Mouse (Mus musculus) Patski (cell line): Measurements from ENCODE around the gene Pigf. TPM values are rescaled to one million over a fixed set of nuclear protein-coding genes. Genes with fewer than 3 reads are reported as not detected.
A peak's percentile ranks its signal among the peaks of the same experiment; 100 is the strongest.
"Not testable (repeated sequence)": the region's sequence is repeated elsewhere in the genome, so short reads cannot be mapped to it uniquely, and the experiment has no call there.

Experiments
- ATAC-seq: fragments of 100-300 bp; one replicate; pipeline ENCODE4 v1.8.0; 2021
- CTCF ChIA-PET: fragments of 350-600 bp; sonication (Branson Sonifier 250); formaldehyde crosslinking; loops from one replicate; lab custom pipeline; 2022; ENCODE audit warnings: inconsistent platforms; lab: Charles Lee
- POLR2A ChIA-PET: fragments of 350-600 bp; sonication (Branson Sonifier 250); formaldehyde crosslinking; loops from one replicate; lab custom pipeline; 2022; ENCODE audit warnings: antibody characterized with exemption, inconsistent platforms; lab: Charles Lee
- DNase-seq: peaks from one replicate; pipeline ENCODE4 v3.0.0-alpha.2; 2011; ENCODE audit warnings: low read depth, low spot score
- H3K27me3 ChIP-seq: fragments of 371-371 bp; one replicate; pipeline ENCODE4 v1.5.1; 2021
- CTCF ChIP-seq: fragments of 100-300 bp; IDR thresholded peaks from one replicate; pipeline ENCODE4 v1.5.1; 2021
- in situ Hi-C: fragments of 300-500 bp; cut with MboI; formaldehyde crosslinking; loops from 3 replicates; pipeline ENCODE4 v1.11.1; 2018; ENCODE audit warnings: low pct_unique_long_range_greater_than_20kb, mixed read lengths
- polyA plus RNA-seq: library from polyadenylated mRNA; unstranded; gene quantifications from one replicate; pipeline ENCODE4 v1.2.3, GENCODE M21; 2021

The Pigf gene
- 31.9 TPM for polyA plus RNA-seq

- in situ Hi-C loops: no loop called here
- H3K27me3 ChIP-seq: no peaks in the 10 kb centered on the region
- TF ChIP-seq CTCF: no peak
- CTCF ChIA-PET: interaction anchor here (1.0 kb wide), 1 partner anchor 19 kb away, joined by 3 read pairs; no protein-coding TSS in a partner anchor
- ATAC-seq (peak; percentile 99), DNase-seq (peak; percentile 88)
- POLR2A ChIA-PET: no interaction called here
Observed at GRCm38 (mm10) chr17:87025269-87025949, at the start of gene Pigf, which contains the start of gene Cript. Gene Pigf, minus strand, starts transcription at chr17:87025406. Gene Cript, plus strand, starts transcription at chr17:87025550.

DNA sequence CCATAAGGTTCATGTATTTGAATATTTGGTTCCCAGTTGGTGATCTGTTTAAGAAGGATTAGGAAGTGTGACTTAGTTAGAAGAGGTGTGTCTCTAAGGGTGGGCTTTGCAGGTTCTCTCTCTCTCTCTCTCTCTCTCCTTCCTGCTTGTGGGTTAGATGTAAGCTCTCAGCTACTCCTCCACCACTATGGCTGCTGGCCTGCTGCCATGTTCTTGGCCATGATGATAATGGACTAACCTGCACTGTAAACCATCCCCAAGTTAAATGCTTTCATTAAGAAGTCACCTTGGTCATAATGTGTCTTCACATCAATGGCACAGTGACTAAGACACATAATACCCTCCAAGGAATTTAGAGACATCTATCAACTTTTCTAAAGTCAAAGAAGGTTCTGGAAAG is 48.3 kb upstream of the Pigf start:
- ATAC-seq (no peak), DNase-seq (no peak)
- no peak for TF ChIP-seq CTCF
- in situ Hi-C loops: no loop called here
- H3K27me3 ChIP-seq: no peaks in the 10 kb centered on the region
- CTCF ChIA-PET: interaction anchor here (1.3 kb wide), 1 partner anchor 29 kb away, joined by 3 read pairs; no protein-coding TSS in a partner anchor
- POLR2A ChIA-PET: interaction anchor here (0.5 kb wide), 1 partner anchor 21 kb away, joined by 4 read pairs; no protein-coding TSS in a partner anchor

GRCm38 (mm10) chr17:87072766-87073440 is 47.7 kb upstream of the Pigf start:
- ATAC-seq (no peak), DNase-seq (no peak)
- in situ Hi-C loops: no loop called here
- H3K27me3 ChIP-seq: no peaks in the 10 kb centered on the region
- TF ChIP-seq CTCF: no peak
- ChIA-PET CTCF (interaction anchor here (1.3 kb wide), 1 partner anchor 28 kb away, joined by 3 read pairs; no protein-coding TSS in a partner anchor), POLR2A (interaction anchor here (0.5 kb wide), 1 partner anchor 21 kb away, joined by 4 read pairs; no protein-coding TSS in a partner anchor)

GRCm38 (mm10) chr17:87072183-87072582 is 47.0 kb upstream of the Pigf start:
- POLR2A ChIA-PET, ATAC-seq, CTCF ChIA-PET, in situ Hi-C loops, H3K27me3 ChIP-seq, DNase-seq: not testable (repeated sequence)

- in situ Hi-C loops: no loop called here
- POLR2A ChIA-PET: no interaction called here
- no peak for DNase-seq
- H3K27me3 ChIP-seq: no peaks in the 10 kb centered on the region
- CTCF ChIA-PET: no interaction called here
- no peak for TF ChIP-seq CTCF
- no peak for ATAC-seq
Observed at GRCm38 (mm10) chr17:87068997-87069396, 43.8 kb upstream of the Pigf start.

DNA sequence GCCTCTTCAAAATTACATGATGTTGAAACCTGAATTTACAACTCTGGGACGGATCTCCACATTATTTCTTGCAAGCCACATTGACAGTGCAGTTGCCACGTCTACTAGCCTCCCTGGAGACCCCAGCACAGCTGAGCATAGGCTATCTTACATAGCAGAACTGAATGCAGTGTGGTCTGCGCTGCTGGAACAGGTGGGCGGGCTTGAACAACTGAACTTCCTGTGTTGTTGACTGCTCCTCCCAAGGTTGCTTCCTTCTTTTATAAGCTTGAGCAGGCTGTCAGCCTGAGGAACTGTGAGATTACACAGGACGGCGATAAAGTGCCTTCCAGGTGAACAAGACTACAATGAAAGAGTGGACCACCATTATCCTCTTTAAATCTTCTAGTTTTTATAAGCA is 38.8 kb upstream of the Pigf start:
- ChIA-PET CTCF (interaction anchor here (1.3 kb wide), 1 partner anchor 9 kb away, joined by 3 read pairs; no protein-coding TSS in a partner anchor), POLR2A (no interaction called here)
- TF ChIP-seq CTCF: no peak
- in situ Hi-C loops: no loop called here
- no peak for DNase-seq
- ATAC-seq: no peak
- H3K27me3 ChIP-seq: no peaks in the 10 kb centered on the region

DNA sequence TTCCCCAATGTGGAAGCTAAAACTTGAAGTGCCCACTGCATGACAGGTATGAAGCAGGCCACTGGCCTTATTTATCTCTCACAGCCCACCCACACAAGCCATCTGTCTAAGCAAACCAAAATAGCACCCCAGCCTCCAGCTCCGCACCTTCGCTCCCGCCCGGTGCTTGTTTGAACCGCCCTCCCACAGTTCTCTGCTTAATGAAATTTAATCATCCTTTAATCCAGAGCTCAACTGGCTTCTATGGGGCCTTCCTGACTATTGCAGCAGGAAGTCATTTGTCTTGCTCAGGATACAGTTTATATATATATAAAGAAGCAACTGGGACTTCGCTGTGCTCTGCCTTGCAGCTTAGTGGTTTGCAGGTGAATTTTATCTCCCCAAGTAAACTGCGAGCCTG is 38.3 kb upstream of the Pigf start:
- in situ Hi-C loops: no loop called here
- ChIA-PET CTCF (interaction anchor here (0.8 to 1.3 kb wide), 2 partner anchors 8 to 29 kb away, joined by 3 read pairs; no protein-coding TSS in a partner anchor), POLR2A (no interaction called here)
- TF ChIP-seq CTCF: no peak
- H3K27me3 ChIP-seq: no peaks in the 10 kb centered on the region
- DNase-seq: no peak
- no peak for ATAC-seq

DNA sequence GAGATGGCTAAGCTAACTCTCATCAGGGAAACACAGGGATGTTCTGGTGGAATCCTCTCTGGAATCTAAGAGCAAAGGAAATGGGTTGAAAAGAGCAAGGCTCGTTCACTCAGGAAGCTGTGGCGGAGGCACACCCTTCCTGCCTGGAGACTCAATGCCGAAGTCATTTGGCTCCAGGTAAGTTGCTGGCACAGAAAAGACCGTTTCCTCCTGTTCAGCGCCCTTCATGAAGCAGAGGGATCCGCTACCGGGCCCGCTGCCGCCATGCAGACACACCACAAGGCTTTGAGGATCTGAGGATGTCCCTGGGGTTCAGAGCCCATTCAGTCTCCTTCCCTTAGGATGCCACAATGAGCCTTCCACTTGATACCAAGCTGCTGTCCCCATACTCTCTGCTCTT is 37.4 kb upstream of the Pigf start:
- H3K27me3 ChIP-seq: no peaks in the 10 kb centered on the region
- in situ Hi-C loops: no loop called here
- POLR2A ChIA-PET: no interaction called here
- CTCF ChIA-PET: interaction anchor here (0.8 to 1.5 kb wide), 3 partner anchors 13 to 29 kb away, joined by 3 to 5 read pairs (median 3); no protein-coding TSS in a partner anchor
- DNase-seq (no peak), ATAC-seq (no peak)
- no peak for TF ChIP-seq CTCF

- no peak for DNase-seq
- in situ Hi-C loops: loop anchor here (5.0 kb wide), 1 partner anchor 35 kb away; no protein-coding TSS in a partner anchor
- ATAC-seq: no peak
- TF ChIP-seq CTCF: no peak
- ChIA-PET POLR2A (no interaction called here), CTCF (interaction anchor here (0.9 kb wide), 1 partner anchor 37 kb away, joined by 3 read pairs; no protein-coding TSS in a partner anchor)
- no peaks in the 10 kb centered on the region for H3K27me3 ChIP-seq
Observed at GRCm38 (mm10) chr17:87057486-87058266, 32.5 kb upstream of the Pigf start.

DNA sequence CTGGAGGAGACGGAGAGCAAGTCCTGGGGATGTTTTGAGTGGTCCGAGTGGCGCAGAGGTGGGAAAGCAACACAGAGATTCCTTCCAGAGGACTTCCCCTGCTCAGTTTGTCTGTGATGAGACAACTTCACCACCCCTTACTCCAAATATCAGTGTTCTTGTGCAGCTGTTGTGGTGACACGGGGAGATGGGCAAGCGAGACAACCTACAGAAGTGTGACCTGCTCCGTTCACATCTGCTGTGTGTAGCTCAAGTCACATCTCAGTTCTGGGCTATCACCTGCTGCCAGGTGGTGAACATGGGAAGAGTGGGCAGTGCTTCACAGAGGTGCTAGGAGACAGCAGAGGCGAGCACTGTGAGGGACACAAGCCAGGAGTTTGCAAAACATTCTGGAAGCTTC is 31.6 kb upstream of the Pigf start:
- no peaks in the 10 kb centered on the region for H3K27me3 ChIP-seq

More for the DNA sequence above, 31.6 kb upstream of the Pigf start:
- ATAC-seq: no peak
- POLR2A ChIA-PET: interaction anchor here (0.6 kb wide), 1 partner anchor 83 kb away, joined by 4 read pairs; no protein-coding TSS in a partner anchor
- no peak for DNase-seq
- in situ Hi-C loops: loop anchor here (5.0 kb wide), 1 partner anchor 36 kb away; no protein-coding TSS in a partner anchor
- TF ChIP-seq CTCF: no peak
- CTCF ChIA-PET: interaction anchor here (1.6 kb wide), 1 partner anchor 13 kb away, joined by 15 read pairs; no protein-coding TSS in a partner anchor
